Mouse (Mus musculus) heart, embryonic 16.5 days (tissue): ENCODE results near the gene Znrf3. TPM values are rescaled to one million over a fixed set of nuclear protein-coding genes. Genes with fewer than 3 reads are reported as not detected.
A peak's percentile ranks its signal among the peaks of the same experiment; 100 is the strongest.

Experiments used
- ATAC-seq: fragments of 200-750 bp; cut with Nextera tagmentation; replicated peaks from 2 replicates; pipeline ENCODE4 v1.8.0; 2017; ENCODE audit warnings: moderate number of reproducible peaks; ENCODE audit not compliant: insufficient read depth, low FRiP score; ENCODE audit errors: extremely low read depth
- H3K27ac ChIP-seq: fragments of 300-500 bp; sonication (generic); 2 replicates; pipeline ENCODE4 v1.5.1; 2014; ENCODE audit warnings: mild to moderate bottlenecking, low read length, control low read depth, moderate library complexity
- H3K27me3 ChIP-seq: fragments of 300-500 bp; sonication (generic); 2 replicates; pipeline ENCODE4 v1.6.1; 2014; ENCODE audit warnings: low read length, mixed read lengths; ENCODE audit not compliant: control insufficient read depth, insufficient read depth
- H3K36me3 ChIP-seq: fragments of 300-500 bp; sonication (generic); 2 replicates; pipeline ENCODE4 v1.6.1; 2014; ENCODE audit not compliant: control insufficient read depth, insufficient read depth
- H3K4me1 ChIP-seq: fragments of 300-500 bp; sonication (generic); 2 replicates; pipeline ENCODE4 v1.6.1; 2014; ENCODE audit warnings: low read length, mixed read lengths; ENCODE audit not compliant: control insufficient read depth, insufficient read depth
- H3K4me2 ChIP-seq: fragments of 300-500 bp; sonication (generic); 2 replicates; pipeline ENCODE4 v1.6.1; 2014; ENCODE audit warnings: low read depth, mild to moderate bottlenecking, control low read depth, low read length
- H3K4me3 ChIP-seq: fragments of 300-500 bp; sonication (generic); 2 replicates; pipeline ENCODE4 v1.5.1; 2014; ENCODE audit warnings: mild to moderate bottlenecking, control low read depth, low read length
- H3K9ac ChIP-seq: fragments of 300-500 bp; sonication (generic); 2 replicates; pipeline ENCODE4 v1.6.1; 2014; ENCODE audit warnings: low read length, control low read depth
- H3K9me3 ChIP-seq: fragments of 300-500 bp; sonication (generic); replicated peaks from 2 replicates; pipeline ENCODE4 v1.6.1; 2016; ENCODE audit warnings: low read length; ENCODE audit not compliant: control insufficient read depth
- WGBS: fragments of 180-500 bp; shearing (Covaris S2); extraction: QIAGEN DNeasy Blood & Tissue Kit; methylation state at CpG from one replicate; pipeline ENCODE4 v1.1.7; 2014; 5-methylcytosine and 5-hydroxymethylcytosine counted together
- polyA plus RNA-seq: library from polyadenylated mRNA; unstranded; fragments of >200 nt; fragmentation: Nextera tagmentation; extraction: Ambion mirVana; gene quantifications from 2 replicates; pipeline ENCODE4 v1.2.1, GENCODE M21; 2015

The Znrf3 gene
- polyA plus RNA-seq, 1 experiment from 2014 or later, result 7.3 TPM

DNA sequence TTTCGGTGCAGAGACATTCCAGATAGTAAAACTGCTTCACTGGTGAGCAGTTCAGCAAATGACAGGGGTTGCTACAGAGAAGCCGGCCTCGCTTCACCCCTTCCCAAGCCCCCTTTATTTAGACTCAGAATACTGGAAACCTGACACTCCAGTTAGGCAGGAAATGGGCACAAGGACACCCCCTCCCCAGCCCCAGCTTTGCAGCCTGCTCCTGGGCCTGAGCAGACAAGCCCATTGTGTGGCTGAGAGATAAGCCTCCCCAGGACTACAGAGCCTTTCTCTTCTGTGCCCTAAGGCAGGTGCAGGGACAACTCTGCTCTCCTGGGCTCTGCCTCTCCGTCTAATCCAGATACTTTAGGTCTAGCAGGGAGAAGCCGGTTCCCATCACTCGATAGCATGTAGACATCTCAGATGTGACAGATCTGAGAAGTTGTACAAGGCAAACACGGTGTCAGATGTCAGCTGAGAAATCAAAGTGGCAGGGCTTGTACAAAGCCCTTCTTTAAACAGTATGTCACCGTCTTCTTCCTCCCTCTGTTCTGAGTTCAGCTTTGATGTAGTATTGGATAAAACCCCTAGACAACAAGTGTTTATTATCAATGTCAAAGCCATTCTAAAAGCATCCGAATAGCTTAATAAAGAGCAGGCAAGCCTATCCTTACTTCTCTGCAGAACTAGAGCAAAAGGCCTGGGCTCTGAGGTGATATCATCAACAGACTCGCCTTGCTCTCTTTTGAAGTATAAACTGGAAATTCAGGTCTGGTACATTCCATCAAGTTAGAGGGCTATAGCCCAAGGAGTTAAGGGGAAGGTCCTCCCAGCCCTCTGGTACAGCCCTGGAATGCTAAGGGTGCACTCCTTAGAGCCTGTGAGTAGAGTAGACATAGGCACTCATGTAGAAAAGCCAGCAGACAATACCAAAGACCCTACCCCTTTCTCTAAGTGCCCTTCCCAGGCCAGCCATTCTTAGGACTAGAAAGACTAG lies 204.6 kb downstream of the Znrf3 start:
- Histone ChIP-seq H3K9ac (peak overlapping the region; percentile 12), H3K36me3 (peaks cover 17% of the 10 kb centered on the region), H3K4me2 (peak overlapping the region; percentile 11), H3K27ac (peak overlapping the region; percentile 91), H3K4me1 (peaks cover 48% of the 10 kb centered on the region), H3K4me3 (no peak overlapping the region), H3K9me3 (no peaks in the 10 kb centered on the region), H3K27me3 (no peaks in the 10 kb centered on the region)
- ATAC-seq, result no peak
- 13% methylated on average over 10 of the region's 10 CpGs for WGBS

Other genes with a start within 250 kb of the Znrf3 start
- gene Kremen1, start 183.3 kb downstream of the Znrf3 start, polyA plus RNA-seq, result 28.1 and 34.0 TPM in 2 replicates
- gene Xbp1, start 75.8 kb upstream of the Znrf3 start, polyA plus RNA-seq, result 135 and 151 TPM in 2 replicates
- 12.9 and 13.0 TPM in 2 replicates for gene Ccdc117, start 97.3 kb upstream of the Znrf3 start, polyA plus RNA-seq
- 0.17 TPM in 1 of 2 replicates, not detected in the other for gene Ankrd36, start 124.8 kb upstream of the Znrf3 start, polyA plus RNA-seq